Mouse (Mus musculus) MEL (cell line): ENCODE data around the gene Ak5. TPM values are rescaled to one million over a fixed set of nuclear protein-coding genes. Genes with fewer than 3 reads are reported as not detected.

Experiments used
- DNase-seq: peaks from one replicate; pipeline ENCODE4 v3.0.0; 2011; ENCODE audit warnings: low read depth, low spot score
- H3K27ac ChIP-seq: 2 replicates; pipeline ENCODE4 v1.5.1; 2012; ENCODE audit warnings: low read depth, mild to moderate bottlenecking, control low read depth, low read length, moderate library complexity; ENCODE audit not compliant: control insufficient read depth
- H3K27me3 ChIP-seq, 2 experiments: fragments of 150-350 bp in 1 of 2; sonication (generic) in 1 of 2; 2 replicates each; pipeline ENCODE4 v1.6.1; 2012; ENCODE audit warnings: low read length in 2 of 2, mild to moderate bottlenecking in 2 of 2, improper control_type of control experiment in 1 of 2, moderate library complexity in 1 of 2; ENCODE audit not compliant: insufficient read depth in 2 of 2, control insufficient read depth in 1 of 2
- H3K36me3 ChIP-seq, 2 experiments: 2 replicates each; pipeline ENCODE4 v1.6.1; 2012 to 2014; ENCODE audit warnings: low read length in 2 of 2, improper control_type of control experiment in 1 of 2, inconsistent platforms in 1 of 2, mild to moderate bottlenecking in 1 of 2; ENCODE audit not compliant: insufficient read depth in 2 of 2, control insufficient read depth in 1 of 2
- H3K4me1 ChIP-seq, 2 experiments: fragments of 150-350 bp in 1 of 2; sonication (generic) in 1 of 2; 2 replicates each; pipeline ENCODE4 v1.6.1; 2012; ENCODE audit warnings: low read length in 2 of 2, improper control_type of control experiment in 1 of 2, mild to moderate bottlenecking in 1 of 2; ENCODE audit not compliant: insufficient read depth in 2 of 2, control insufficient read depth in 1 of 2
- H3K4me3 ChIP-seq, 2 experiments: fragments of 150-350 bp in 1 of 2; sonication (generic) in 1 of 2; 2 replicates each; pipeline ENCODE4 v1.5.1; 2012; ENCODE audit warnings: low read depth in 2 of 2, low read length in 2 of 2, mild to moderate bottlenecking in 2 of 2, moderate library complexity in 2 of 2, control low read depth in 1 of 2, improper control_type of control experiment in 1 of 2; ENCODE audit not compliant: control insufficient read depth in 1 of 2, insufficient read depth in 1 of 2
- H3K79me2 ChIP-seq: 2 replicates; pipeline ENCODE4 v1.6.1; 2012; ENCODE audit warnings: mild to moderate bottlenecking, low read length, moderate library complexity; ENCODE audit not compliant: control insufficient read depth, poor library complexity, insufficient read depth
- H3K9ac ChIP-seq: 2 replicates; pipeline ENCODE4 v1.6.1; 2012; ENCODE audit warnings: low read depth, mild to moderate bottlenecking, control low read depth, low read length, moderate library complexity; ENCODE audit not compliant: control insufficient read depth, poor library complexity, severe bottlenecking
- H3K9me3 ChIP-seq: fragments of 150-350 bp; sonication (generic); replicated peaks from 2 replicates; pipeline ENCODE4 v1.6.1; 2012; ENCODE audit warnings: mild to moderate bottlenecking, low read length, improper control_type of control experiment, moderate library complexity; ENCODE audit not compliant: insufficient read depth
- CHD1 ChIP-seq: IDR thresholded peaks from 2 replicates; pipeline ENCODE4 v1.6.1; 2012; ENCODE audit warnings: low read depth, mild to moderate bottlenecking, inconsistent platforms, low read length, improper control_type of control experiment
- CTCF ChIP-seq, 3 experiments: IDR thresholded peaks in 2 of 3; conservative IDR thresholded peaks in 1 of 3; 2 replicates each; pipeline ENCODE4 v1.5.1; 2011 to 2012; ENCODE audit warnings: low read length in 3 of 3, low read depth in 2 of 3, mild to moderate bottlenecking in 2 of 3, improper control_type of control experiment in 1 of 3, inconsistent platforms in 1 of 3, mixed read lengths in 1 of 3, moderate library complexity in 1 of 3; ENCODE audit not compliant: control insufficient read depth in 1 of 3, insufficient read depth in 1 of 3, poor library complexity in 1 of 3, severe bottlenecking in 1 of 3
- MAX ChIP-seq: IDR thresholded peaks from 2 replicates; pipeline ENCODE4 v1.6.1; 2011; ENCODE audit warnings: low read length, improper control_type of control experiment
- MXI1 ChIP-seq: IDR thresholded peaks from 2 replicates; pipeline ENCODE4 v1.6.1; 2011; ENCODE audit warnings: mild to moderate bottlenecking, low read depth, low read length, improper control_type of control experiment
- NRF1 ChIP-seq: IDR thresholded peaks from 2 replicates; pipeline ENCODE4 v1.6.1; 2014; ENCODE audit warnings: low read depth, mild to moderate bottlenecking, inconsistent platforms, low read length, improper control_type of control experiment, moderate library complexity; ENCODE audit not compliant: poor library complexity, insufficient read depth, severe bottlenecking
- RAD21 ChIP-seq: IDR thresholded peaks from 2 replicates; pipeline ENCODE4 v1.6.1; 2011; ENCODE audit warnings: mild to moderate bottlenecking, low read depth, low read length, improper control_type of control experiment
- RCOR1 ChIP-seq: IDR thresholded peaks from 2 replicates; pipeline ENCODE4 v1.6.1; 2012; ENCODE audit warnings: low read depth, mild to moderate bottlenecking, inconsistent platforms, low read length, improper control_type of control experiment
- TAL1 ChIP-seq: IDR thresholded peaks from 2 replicates; pipeline ENCODE4 v1.6.1; 2012; ENCODE audit warnings: mild to moderate bottlenecking, inconsistent platforms, low read length, moderate library complexity, mixed read lengths
- TCF12 ChIP-seq: IDR thresholded peaks from 2 replicates; pipeline ENCODE4 v1.6.1; 2014; ENCODE audit warnings: low read depth, mild to moderate bottlenecking, inconsistent platforms, low read length, improper control_type of control experiment, moderate library complexity
- USF1 ChIP-seq: IDR thresholded peaks from 2 replicates; pipeline ENCODE4 v1.6.1; 2014; ENCODE audit warnings: low read depth, mild to moderate bottlenecking, inconsistent platforms, low read length, improper control_type of control experiment, moderate library complexity
- polyA plus RNA-seq, 2 experiments: library from polyadenylated mRNA; stranded (reverse) in 1 of 2; unstranded in 1 of 2; fragments of >175 nt in 1 of 2; fragments of >200 nt in 1 of 2; gene quantifications; 2 replicates each; pipeline versions ENCODE4 v1.2.1 to v1.2.4; 2012; ENCODE audit warnings: low replicate concordance in 2 of 2, low read depth in 1 of 2; ENCODE audit not compliant: insufficient read length in 2 of 2, insufficient read depth in 1 of 2, missing spikeins in 1 of 2
- total RNA-seq: library from RNA; depleted of rRNA; stranded (reverse); fragments of 300-350 nt; gene quantifications from 2 replicates; pipeline ENCODE4 v1.2.3, GENCODE M21; 2012

Ak5 gene
- total and polyA plus RNA-seq, 3 experiments: 0.06 to 0.31 TPM; not detected in 1

GRCm38 (mm10) chr3:152707321-152707823 is 39.2 kb upstream of the Ak5 start:
- Histone ChIP-seq H3K4me3 (no peak overlapping the region), H3K9ac (no peak overlapping the region), H3K27ac (no peak overlapping the region), H3K27me3 (peaks cover 6 to 7% of the 10 kb centered on the region in 2 experiments), H3K36me3 (no peaks in the 10 kb centered on the region), H3K9me3 (no peaks in the 10 kb centered on the region), H3K4me1 (no peaks in the 10 kb centered on the region), H3K79me2 (no peaks in the 10 kb centered on the region)
- TF ChIP-seq USF1: no peak
- TF ChIP-seq MXI1: no peak
- no peak for TF ChIP-seq TAL1
- TF ChIP-seq CHD1: no peak
- DNase-seq: no peak

GRCm38 (mm10) chr3:152706901-152707300 is 38.7 kb upstream of the Ak5 start:
- Histone ChIP-seq H3K27ac (no peak overlapping the region), H3K4me3 (no peak overlapping the region), H3K9me3 (no peaks in the 10 kb centered on the region), H3K79me2 (no peaks in the 10 kb centered on the region), H3K9ac (no peak overlapping the region), H3K27me3 (peaks cover 6 to 7% of the 10 kb centered on the region in 2 experiments), H3K4me1 (no peaks in the 10 kb centered on the region), H3K36me3 (no peaks in the 10 kb centered on the region)
- TF ChIP-seq CTCF (IDR thresholded peaks at IDR 0.05 in 2 of 3, conservative IDR thresholded peaks at IDR 0.05 in 1 of 3; ENCODE audit: control insufficient read depth in 1 of 3, insufficient read depth in 1 of 3, low read depth in 2 of 3, low read length in 3 of 3, poor library complexity in 1 of 3, severe bottlenecking in 1 of 3): no peak
- no peak for TF ChIP-seq MAX
- no peak for TF ChIP-seq NRF1
- no peak for TF ChIP-seq RCOR1
- no peak for TF ChIP-seq TCF12
- DNase-seq: no peak

- DNase-seq: no peak
- Histone ChIP-seq H3K4me1 (no peaks in the 10 kb centered on the region), H3K36me3 (no peaks in the 10 kb centered on the region), H3K27ac (no peak overlapping the region), H3K27me3 (peaks cover 6 to 7% of the 10 kb centered on the region in 2 experiments), H3K4me3 (no peak overlapping the region), H3K9ac (no peak overlapping the region), H3K79me2 (no peaks in the 10 kb centered on the region), H3K9me3 (no peaks in the 10 kb centered on the region)
- TF ChIP-seq RAD21: no peak
These were observed 37.7 kb upstream of the Ak5 start for GRCm38 (mm10) chr3:152705826-152706225.
